9 mouse cellular contexts compared by ENCODE assay signal in the genomic region with DNA sequence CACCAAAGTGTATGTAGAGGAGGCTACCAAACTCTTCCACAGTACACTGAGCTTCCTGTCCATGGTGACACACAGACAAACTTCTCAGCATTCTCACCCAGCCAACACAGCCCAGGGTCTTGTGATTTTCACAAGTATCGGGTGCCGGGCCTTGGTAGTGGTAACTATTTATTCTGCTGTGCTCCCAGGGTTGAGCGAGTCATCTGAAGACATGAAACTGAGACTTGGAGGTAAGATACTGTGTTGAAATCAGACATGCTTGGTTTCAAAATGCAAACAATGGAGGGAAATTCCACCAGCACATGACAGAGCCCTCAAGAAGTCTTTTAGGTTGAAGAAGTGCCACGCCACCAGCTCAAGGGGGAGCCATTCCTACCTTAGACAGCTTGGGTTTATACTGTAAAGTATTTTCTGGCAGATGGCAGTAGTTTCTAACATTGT.
DNase-seq lines count a peak whose midpoint lies in the region; ATAC-seq lines count a peak whose summit lies in the region.
"Had no signal": no experiment of that assay in that cellular context is flagged by ENCODE, and none has a peak within 500 bp of the region (broad histone marks: within the 10 kb centered on the region; RNA-seq: fewer than 3 reads in every experiment).

No protein-coding gene starts in this region.

- H3K9me3 ChIP-seq in kidney, embryonic 15.5 days (replicated peaks): no peaks in the 10 kb centered on the region
- no peaks in the 10 kb centered on the region for H3K9me3 ChIP-seq in limb, embryonic 10.5 days (replicated peaks)

- H3K36me3 ChIP-seq in kidney, embryonic 15.5 days: no peaks in the 10 kb centered on the region
- no peaks in the 10 kb centered on the region for H3K36me3 ChIP-seq in limb, embryonic 10.5 days

- H3K4me3 ChIP-seq in kidney, embryonic 15.5 days (replicated peaks): no peak overlapping the region
- no peak overlapping the region for H3K4me3 ChIP-seq in limb, embryonic 10.5 days

- no peak overlapping the region for H3K9ac ChIP-seq in kidney, embryonic 15.5 days

- DNase-seq in spleen, adult 12 weeks (ENCODE audit: low spot score): peak; percentile 39
- DNase-seq in spleen, postnatal 4 days (ENCODE audit: low spot score in 2 of 2): no peak
- no peak for DNase-seq in adrenal gland, postnatal 36 days
- no peak for DNase-seq in limb, embryonic 10.5 days (ENCODE audit: low spot score)
- DNase-seq: cerebellum, adult 11 months; kidney, adult 18-20 months had no signal

- no peaks in the 10 kb centered on the region for H3K27me3 ChIP-seq in kidney, embryonic 15.5 days
- peaks cover 6% of the 10 kb centered on the region for H3K27me3 ChIP-seq in limb, embryonic 10.5 days (ENCODE audit: low read depth, poor library complexity, severe bottlenecking)

- no peaks in the 10 kb centered on the region for H3K4me1 ChIP-seq in kidney, embryonic 15.5 days
- no peaks in the 10 kb centered on the region for H3K4me1 ChIP-seq in limb, embryonic 10.5 days

- H3K27ac ChIP-seq in kidney, embryonic 15.5 days: no peak overlapping the region
- no peak overlapping the region for H3K27ac ChIP-seq in limb, embryonic 10.5 days

- ATAC-seq in common myeloid progenitor, adult 5-6 weeks (replicated peaks; ENCODE audit: low read depth, poor library complexity, severe bottlenecking): peak; percentile 34
- ATAC-seq in megakaryocyte progenitor cell, adult 5-6 weeks (replicated peaks; ENCODE audit: poor library complexity): peak; percentile 61
- ATAC-seq in kidney, embryonic 15.5 days (replicated peaks; ENCODE audit: low FRiP score): no peak

- WGBS in kidney, embryonic 15.5 days: 82% methylated on average over 4 of the region's 4 CpGs
- WGBS in limb, embryonic 10.5 days: 94% methylated on average over 4 of the region's 4 CpGs

- no peak overlapping the region for H3K4me2 ChIP-seq in kidney, embryonic 15.5 days
